Mouse (Mus musculus) right cerebral cortex, adult 18-20 months (tissue): ENCODE measurements around the gene Psg29.
A peak's percentile ranks its signal among the peaks of the same experiment; 100 is the strongest.

Source experiments
- DNase-seq: peaks from one replicate; pipeline ENCODE4 v3.0.0; 2022; ENCODE audit warnings: mixed read lengths

Psg29 gene

GRCm38 (mm10) chr7:17203177-17203576 is at the start of gene Psg29:
Psg29 (plus strand) TSS chr7:17203477.
- no peak for DNase-seq

- peak; percentile 15 for DNase-seq
Observed at GRCm38 (mm10) chr7:17155634-17156033, 47.6 kb upstream of the Psg29 start.

- no peak for DNase-seq
Observed at GRCm38 (mm10) chr7:17156885-17157677, 46.2 kb upstream of the Psg29 start.

GRCm38 (mm10) chr7:17159011-17159410 is 44.3 kb upstream of the Psg29 start:
- no peak for DNase-seq

GRCm38 (mm10) chr7:17171827-17172226 is 31.4 kb upstream of the Psg29 start:
- DNase-seq = no peak

- no peak for DNase-seq
Observed at GRCm38 (mm10) chr7:17205530-17206184, 2.4 kb downstream of the Psg29 start.
